Mouse (Mus musculus) intestine, embryonic 14.5 days (tissue): ENCODE results near the gene Gm10234. TPM values are rescaled to one million over a fixed set of nuclear protein-coding genes. Genes with fewer than 3 reads are reported as not detected.

Source experiments
- ATAC-seq: fragments of 200-750 bp; cut with Nextera tagmentation; replicated peaks from 2 replicates; pipeline ENCODE4 v1.8.0; 2017; ENCODE audit warnings: low read depth, moderate number of reproducible peaks, moderate TSS enrichment, moderate library complexity; ENCODE audit not compliant: low FRiP score, low TSS enrichment
- DNase-seq: peaks from one replicate; pipeline ENCODE4 v3.0.0-alpha.2; 2018; ENCODE audit warnings: low spot score
- H3K27ac ChIP-seq: fragments of 300-500 bp; sonication (generic); 2 replicates; pipeline ENCODE4 v1.5.1; 2014; ENCODE audit warnings: low read depth, mild to moderate bottlenecking, control low read depth
- H3K27me3 ChIP-seq: fragments of 300-500 bp; sonication (generic); replicated peaks from 2 replicates; pipeline ENCODE4 v1.6.1; 2014; ENCODE audit warnings: low read length, control low read depth; ENCODE audit not compliant: control insufficient read depth, insufficient read depth
- H3K36me3 ChIP-seq: fragments of 300-500 bp; sonication (generic); 2 replicates; pipeline ENCODE4 v1.6.1; 2014; ENCODE audit warnings: low read length, control low read depth; ENCODE audit not compliant: control insufficient read depth, insufficient read depth
- H3K4me1 ChIP-seq: fragments of 300-500 bp; sonication (generic); replicated peaks from 2 replicates; pipeline ENCODE4 v1.6.1; 2014; ENCODE audit warnings: low read length, control low read depth, mixed read lengths; ENCODE audit not compliant: control insufficient read depth, insufficient read depth
- H3K4me2 ChIP-seq: fragments of 300-500 bp; sonication (generic); 2 replicates; pipeline ENCODE4 v1.6.1; 2014; ENCODE audit warnings: low read length
- H3K4me3 ChIP-seq: fragments of 300-500 bp; sonication (generic); 2 replicates; pipeline ENCODE4 v1.5.1; 2014; ENCODE audit warnings: low read depth, low read length, control low read depth, mixed read lengths
- H3K9ac ChIP-seq: fragments of 300-500 bp; sonication (generic); 2 replicates; pipeline ENCODE4 v1.6.1; 2014; ENCODE audit warnings: mild to moderate bottlenecking, low read length
- H3K9me3 ChIP-seq: fragments of 300-500 bp; sonication (generic); 2 replicates; pipeline ENCODE4 v1.6.1; 2016; ENCODE audit warnings: low read length, control low read depth; ENCODE audit not compliant: control insufficient read depth
- WGBS: fragments of 180-500 bp; shearing (Covaris S2); extraction: QIAGEN DNeasy Blood & Tissue Kit; methylation state at CpG from one replicate; pipeline ENCODE4 v1.1.7; 2014; 5-methylcytosine and 5-hydroxymethylcytosine counted together
- polyA plus RNA-seq: library from polyadenylated mRNA; unstranded; fragments of >200 nt; fragmentation: Nextera tagmentation; extraction: Ambion mirVana; gene quantifications from 2 replicates; pipeline ENCODE4 v1.2.1, GENCODE M21; 2014

The Gm10234 gene
- polyA plus RNA-seq, 1 experiment from 2014 or later = not detected

GRCm38 (mm10) chr6:95353886-95354285, 32.0 kb downstream of the Gm10234 start:
- Histone ChIP-seq H3K9me3 (no peaks in the 10 kb centered on the region), H3K4me1 (no peaks in the 10 kb centered on the region), H3K9ac (no peak overlapping the region), H3K4me3 (no peak overlapping the region), H3K36me3 (no peaks in the 10 kb centered on the region), H3K27ac (no peak overlapping the region), H3K27me3 (no peaks in the 10 kb centered on the region), H3K4me2 (no peak overlapping the region)
- no peak for DNase-seq
- ATAC-seq = no peak
- WGBS = 90% methylated on average over 1 of the region's 1 CpGs

GRCm38 (mm10) chr6:95360084-95360483, 38.2 kb downstream of the Gm10234 start:
- DNase-seq = no peak
- Histone ChIP-seq H3K4me3 (no peak overlapping the region), H3K4me2 (no peak overlapping the region), H3K4me1 (no peaks in the 10 kb centered on the region), H3K27ac (no peak overlapping the region), H3K9me3 (no peaks in the 10 kb centered on the region), H3K27me3 (no peaks in the 10 kb centered on the region), H3K9ac (no peak overlapping the region), H3K36me3 (no peaks in the 10 kb centered on the region)
- WGBS = 89% methylated on average over 5 of the region's 5 CpGs
- no peak for ATAC-seq

GRCm38 (mm10) chr6:95362707-95363106, 40.8 kb downstream of the Gm10234 start:
- H3K4me3 ChIP-seq = no peak overlapping the region
- no peaks in the 10 kb centered on the region for H3K4me1 ChIP-seq
- H3K27ac ChIP-seq = no peak overlapping the region
- no peaks in the 10 kb centered on the region for H3K36me3 ChIP-seq
- no peak overlapping the region for H3K4me2 ChIP-seq
- H3K9me3 ChIP-seq = no peaks in the 10 kb centered on the region
- no peak for DNase-seq
- no peak overlapping the region for H3K9ac ChIP-seq
- no peak for ATAC-seq
- 52% methylated on average over 5 of the region's 5 CpGs for WGBS
- no peaks in the 10 kb centered on the region for H3K27me3 ChIP-seq

GRCm38 (mm10) chr6:95371811-95372210, 49.9 kb downstream of the Gm10234 start:
- no peak overlapping the region for H3K4me2 ChIP-seq
- no peaks in the 10 kb centered on the region for H3K9me3 ChIP-seq
- no peak overlapping the region for H3K27ac ChIP-seq
- 64% methylated on average over 4 of the region's 4 CpGs for WGBS
- H3K27me3 ChIP-seq = no peaks in the 10 kb centered on the region
- ATAC-seq (no peak), DNase-seq (no peak)
- H3K36me3 ChIP-seq = no peaks in the 10 kb centered on the region
- no peak overlapping the region for H3K9ac ChIP-seq
- no peaks in the 10 kb centered on the region; the same call in 1 of the 2 replicates for H3K4me1 ChIP-seq
- H3K4me3 ChIP-seq = no peak overlapping the region

Other genes with a start within 250 kb of the Gm10234 start
- gene Kbtbd8, start 204.9 kb upstream of the Gm10234 start, polyA plus RNA-seq = 4.6 and 5.7 TPM in 2 replicates